Mouse (Mus musculus): ENCODE data around the gene Narf.

GRCm38 (mm10) chr11:121305371-121305770, 68.3 kb downstream of the Narf start:
- TF ChIP-seq POLR2A (IDR thresholded peaks at IDR 0.05; ENCODE audit: borderline replicate concordance, extremely low read depth, insufficient read depth, insufficient read length, poor library complexity, severe bottlenecking) = no peak
- no peak for TF ChIP-seq CTCF (IDR thresholded peaks at IDR 0.05; ENCODE audit: borderline replicate concordance, extremely low read depth, insufficient read depth, insufficient read length)
